ENCODE assay signal across 20 mouse cellular contexts in the genomic region with DNA sequence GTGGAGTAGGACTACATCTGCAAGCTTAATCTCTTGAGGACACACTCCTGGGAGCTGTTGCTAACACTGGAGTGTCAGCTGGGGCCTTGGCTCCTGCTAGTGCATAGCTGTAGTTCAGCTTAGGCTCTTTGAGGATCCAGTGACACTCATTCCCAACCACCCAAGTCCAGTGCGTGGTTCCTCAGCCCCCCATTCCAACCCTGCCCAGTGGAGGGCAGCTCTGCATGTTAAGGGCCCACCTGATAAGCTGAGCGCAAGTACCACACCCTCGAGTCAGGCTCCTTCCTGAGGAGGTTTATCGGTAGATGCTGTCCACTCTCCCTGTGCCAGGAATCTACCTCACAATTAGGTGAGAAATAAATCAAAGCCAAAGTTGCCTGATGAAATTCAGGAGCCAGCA. TPM values are rescaled to one million over a fixed set of nuclear protein-coding genes. Genes with fewer than 3 reads are reported as not detected.
DNase-seq lines count a peak whose midpoint lies in the region; ATAC-seq and TF ChIP-seq lines count a peak whose summit lies in the region.
"Had no signal": no experiment of that assay in that cellular context is flagged by ENCODE, and none has a peak within 500 bp of the region (broad histone marks: within the 10 kb centered on the region; RNA-seq: fewer than 3 reads in every experiment).

No protein-coding gene starts in this region.

- ATAC-seq in heart, embryonic 16.5 days (replicated peaks; ENCODE audit: extremely low read depth, insufficient read depth, low FRiP score), result peak; percentile 29; the same call in 1 of the 2 replicates
- ATAC-seq in stomach, embryonic 14.5 days (ENCODE audit: insufficient number of reproducible peaks, insufficient read depth, low FRiP score, low read depth), result peak; percentile 59; the same call in 1 of the 2 replicates
- ATAC-seq in stomach, postnatal 0 days (ENCODE audit: low FRiP score, low TSS enrichment), result no peak
- peak; percentile 71 for ATAC-seq in liver, embryonic 12.5 days
- ATAC-seq: forebrain, embryonic 15.5 days had no signal

- no peaks in the 10 kb centered on the region for H3K9me3 ChIP-seq in heart, embryonic 16.5 days (replicated peaks; ENCODE audit: control insufficient read depth, low read length)
- H3K9me3 ChIP-seq in stomach, embryonic 14.5 days (ENCODE audit: control insufficient read depth, low read depth, low read length), result no peaks in the 10 kb centered on the region
- no peaks in the 10 kb centered on the region for H3K9me3 ChIP-seq in stomach, postnatal 0 days (ENCODE audit: control insufficient read depth, low read length)
- H3K9me3 ChIP-seq in liver, embryonic 12.5 days (replicated peaks), result no peaks in the 10 kb centered on the region
- H3K9me3 ChIP-seq: embryonic facial prominence, embryonic 15.5 days; forebrain, embryonic 15.5 days; midbrain, embryonic 10.5 days had no signal

- no peak for DNase-seq in heart, adult 18-20 months
- no peak for DNase-seq in stomach, postnatal 0 days (ENCODE audit: low spot score)
- DNase-seq in left cerebral cortex, adult 9 months (ENCODE audit: low spot score in 2 of 2), result no peak
- DNase-seq in gastrocnemius, postnatal 14 days, result no peak
- DNase-seq: adrenal gland, postnatal 14 days; gastrocnemius, adult 2 months; kidney, adult 8-10 months had no signal

- TF ChIP-seq EP300 in stomach, postnatal 0 days (optimal IDR thresholded peaks at IDR 0.05), result no peak

- 30% methylated on average over 4 of the region's 4 CpGs for WGBS in heart, embryonic 16.5 days
- WGBS in stomach, embryonic 14.5 days, result 48% methylated on average over 4 of the region's 4 CpGs
- 44% methylated on average over 4 of the region's 4 CpGs for WGBS in stomach, postnatal 0 days
- 12% methylated on average over 4 of the region's 4 CpGs for WGBS in liver, embryonic 12.5 days (ENCODE audit: insufficient replicate concordance)

- no peak overlapping the region for H3K9ac ChIP-seq in heart, embryonic 16.5 days (ENCODE audit: low read length)
- H3K9ac ChIP-seq in stomach, embryonic 14.5 days (replicated peaks; ENCODE audit: low read depth, low read length), result no peak overlapping the region
- no peak overlapping the region for H3K9ac ChIP-seq in stomach, postnatal 0 days (ENCODE audit: low read length)
- peak overlapping the region; percentile 45 for H3K9ac ChIP-seq in liver, embryonic 12.5 days
- H3K9ac ChIP-seq: embryonic facial prominence, embryonic 15.5 days; forebrain, embryonic 15.5 days; hindbrain, embryonic 14.5 days had no signal

- H3K4me3 ChIP-seq in heart, embryonic 16.5 days (ENCODE audit: low read length), result no peak overlapping the region
- no peak overlapping the region for H3K4me3 ChIP-seq in stomach, embryonic 14.5 days (ENCODE audit: low read depth, low read length)
- H3K4me3 ChIP-seq in stomach, postnatal 0 days (ENCODE audit: low read depth, low read length), result no peak overlapping the region
- H3K4me3 ChIP-seq in liver, embryonic 12.5 days, result peak overlapping the region; percentile 2
- H3K4me3 ChIP-seq: embryonic facial prominence, embryonic 15.5 days; forebrain, embryonic 15.5 days; gastrocnemius, adult 2 months; midbrain, embryonic 10.5 days; myocyte had no signal

- H3K27me3 ChIP-seq in heart, embryonic 16.5 days (ENCODE audit: control insufficient read depth, insufficient read depth, low read length), result peaks cover 41% of the 10 kb centered on the region
- no peaks in the 10 kb centered on the region for H3K27me3 ChIP-seq in stomach, embryonic 14.5 days (ENCODE audit: control insufficient read depth, insufficient read depth, low read length)
- H3K27me3 ChIP-seq in stomach, postnatal 0 days (ENCODE audit: control insufficient read depth, insufficient read depth, low read length), result no peaks in the 10 kb centered on the region
- peaks cover 29% of the 10 kb centered on the region for H3K27me3 ChIP-seq in liver, embryonic 12.5 days (replicated peaks)
- H3K27me3 ChIP-seq: embryonic facial prominence, embryonic 15.5 days; forebrain, embryonic 15.5 days had no signal

- intact Hi-C loops in gastrocnemius, postnatal 14 days (cut with DNase I; ENCODE audit: low total_unique reads), result no loop called here

- no peak for TF ChIP-seq CTCF in stomach, postnatal 0 days (IDR thresholded peaks at IDR 0.05; ENCODE audit: low read depth)

- H3K4me1 ChIP-seq in heart, embryonic 16.5 days (ENCODE audit: control insufficient read depth, insufficient read depth, low read length), result peaks cover 32% of the 10 kb centered on the region
- H3K4me1 ChIP-seq in stomach, embryonic 14.5 days (ENCODE audit: control insufficient read depth, insufficient read depth, low read length), result no peaks in the 10 kb centered on the region
- H3K4me1 ChIP-seq in stomach, postnatal 0 days (replicated peaks; ENCODE audit: control insufficient read depth, insufficient read depth), result no peaks in the 10 kb centered on the region
- H3K4me1 ChIP-seq in liver, embryonic 12.5 days, result peaks cover 70% of the 10 kb centered on the region
- H3K4me1 ChIP-seq: embryonic facial prominence, embryonic 15.5 days; forebrain, embryonic 15.5 days; midbrain, embryonic 10.5 days had no signal

- no peak overlapping the region for H3K27ac ChIP-seq in heart, embryonic 16.5 days (ENCODE audit: low read length)
- H3K27ac ChIP-seq in stomach, embryonic 14.5 days (ENCODE audit: low read length), result no peak overlapping the region
- H3K27ac ChIP-seq in stomach, postnatal 0 days (replicated peaks), result no peak overlapping the region
- H3K27ac ChIP-seq in liver, embryonic 12.5 days, result peak overlapping the region; percentile 94
- H3K27ac ChIP-seq: embryonic facial prominence, embryonic 15.5 days; forebrain, embryonic 15.5 days; gastrocnemius, adult 2 months; hindbrain, embryonic 14.5 days; midbrain, embryonic 10.5 days had no signal

- H3K36me3 ChIP-seq in heart, embryonic 16.5 days (ENCODE audit: control insufficient read depth, insufficient read depth), result no peaks in the 10 kb centered on the region
- H3K36me3 ChIP-seq in stomach, embryonic 14.5 days (ENCODE audit: control insufficient read depth, insufficient read depth, low read length), result no peaks in the 10 kb centered on the region; the same call in 1 of the 2 replicates
- H3K36me3 ChIP-seq in stomach, postnatal 0 days (ENCODE audit: control insufficient read depth, insufficient read depth, low read length), result no peaks in the 10 kb centered on the region
- H3K36me3 ChIP-seq in liver, embryonic 12.5 days, result no peaks in the 10 kb centered on the region
- H3K36me3 ChIP-seq: embryonic facial prominence, embryonic 15.5 days; forebrain, embryonic 15.5 days; midbrain, embryonic 10.5 days had no signal

- H3K4me2 ChIP-seq in heart, embryonic 16.5 days (ENCODE audit: low read depth, low read length), result peak overlapping the region; percentile 37
- H3K4me2 ChIP-seq in stomach, embryonic 14.5 days (replicated peaks; ENCODE audit: low read depth, low read length), result no peak overlapping the region
- H3K4me2 ChIP-seq in stomach, postnatal 0 days (replicated peaks; ENCODE audit: low read depth), result no peak overlapping the region
- peak overlapping the region; percentile 65 for H3K4me2 ChIP-seq in liver, embryonic 12.5 days
- H3K4me2 ChIP-seq: embryonic facial prominence, embryonic 15.5 days; forebrain, embryonic 15.5 days; hindbrain, embryonic 14.5 days had no signal

RNA-seq across cellular contexts. Expression of a gene that starts 32.9 kb away (rescaled TPM):
- polyA plus RNA-seq in heart, embryonic 16.5 days (2015; fragmentation: Nextera tagmentation; extraction: Ambion mirVana), result 1.4 and 3.3 TPM in 2 replicates
- 1 to 10 TPM; 3.9 to 4.9 TPM for total RNA-seq in heart, adult 18-20 months (2021)
- polyA plus RNA-seq in stomach, embryonic 14.5 days (2014; fragmentation: Nextera tagmentation; extraction: Ambion mirVana), result 5.8 and 6.8 TPM in 2 replicates
- 5.2 and 6.9 TPM in 2 replicates for polyA plus RNA-seq in stomach, postnatal 0 days (2015; fragmentation: Nextera tagmentation; extraction: Ambion mirVana)
- polyA plus RNA-seq in liver, embryonic 12.5 days (2016; fragmentation: Nextera tagmentation; extraction: Ambion mirVana), result 1.1 and 1.4 TPM in 2 replicates
- 10 to 100 TPM in 1 of 2 experiments, 1 to 10 TPM in 1; 9.7 to 10.1 TPM for total RNA-seq in gastrocnemius, postnatal 14 days (2021)
- total RNA-seq: MEL had no signal

RNA-seq across cellular contexts. Expression of a gene that starts 50.7 kb away (rescaled TPM):
- not detected in 2 replicates for polyA plus RNA-seq in heart, embryonic 16.5 days (2015; fragmentation: Nextera tagmentation; extraction: Ambion mirVana)
- not detected for total RNA-seq in heart, adult 18-20 months (2021)
- polyA plus RNA-seq in stomach, embryonic 14.5 days (2014; fragmentation: Nextera tagmentation; extraction: Ambion mirVana), result not detected in 2 replicates
- polyA plus RNA-seq in stomach, postnatal 0 days (2015; fragmentation: Nextera tagmentation; extraction: Ambion mirVana), result 0.18 TPM in 1 of 2 replicates, not detected in the other
- not detected in 2 replicates for polyA plus RNA-seq in liver, embryonic 12.5 days (2016; fragmentation: Nextera tagmentation; extraction: Ambion mirVana)
- total RNA-seq in gastrocnemius, postnatal 14 days (2021), result not detected
- total RNA-seq: adrenal gland, postnatal 14 days; gastrocnemius, adult 2 months; layer of hippocampus, adult 18-20 months; left cerebral cortex, adult 18-20 months; liver, adult 2 months; MEL had no signal
- polyA plus RNA-seq: forebrain, embryonic 15.5 days; hindbrain, embryonic 14.5 days; liver, adult 2 months; midbrain, embryonic 10.5 days; myocyte; spleen, adult 2 months had no signal

Comparison
In these comparisons a context has a peak if more than half of its experiments do, and no peak if none do; other contexts are left out.
1. H3K4me2 ChIP-seq: peak in heart, embryonic 16.5 days (single experiment) and liver, embryonic 12.5 days (single experiment); none in stomach, embryonic 14.5 days (single experiment) and stomach, postnatal 0 days (single experiment).